In genomic region chr7:67924215-67924614, GRCm38 (mm10) we compare ENCODE assay signal across 23 mouse cellular contexts.
"Had no signal": no experiment of that assay in that cellular context is flagged by ENCODE, and none has a peak within 500 bp of the region (broad histone marks: within the 10 kb centered on the region; RNA-seq: fewer than 3 reads in every experiment).

No protein-coding gene starts in this region.

- H3K4me2 ChIP-seq: intestine, embryonic 15.5 days; kidney, embryonic 15.5 days; limb, embryonic 13.5 days; liver, embryonic 12.5 days; liver, embryonic 15.5 days; midbrain, embryonic 13.5 days; neural tube, embryonic 13.5 days had no signal

- ATAC-seq: intestine, embryonic 15.5 days; liver, embryonic 12.5 days; midbrain, embryonic 13.5 days; midbrain, embryonic 16.5 days had no signal

- H3K27me3 ChIP-seq: intestine, embryonic 15.5 days; limb, embryonic 13.5 days; liver, embryonic 12.5 days; midbrain, embryonic 13.5 days; neural tube, embryonic 13.5 days had no signal

- H3K9me3 ChIP-seq: intestine, embryonic 15.5 days; kidney, embryonic 15.5 days; limb, embryonic 13.5 days; liver, embryonic 12.5 days; liver, embryonic 15.5 days; midbrain, embryonic 10.5 days; midbrain, embryonic 13.5 days; neural tube, embryonic 13.5 days had no signal

- H3K27ac ChIP-seq: intestine, embryonic 15.5 days; kidney, embryonic 15.5 days; limb, embryonic 13.5 days; liver, embryonic 12.5 days; liver, embryonic 15.5 days; midbrain, embryonic 10.5 days; midbrain, embryonic 13.5 days; neural tube, embryonic 13.5 days had no signal

- H3K36me3 ChIP-seq: intestine, embryonic 15.5 days; kidney, embryonic 15.5 days; limb, embryonic 13.5 days; liver, embryonic 12.5 days; liver, embryonic 15.5 days; midbrain, embryonic 10.5 days; midbrain, embryonic 13.5 days; neural tube, embryonic 13.5 days had no signal

- H3K4me3 ChIP-seq: intestine, embryonic 15.5 days; kidney, embryonic 15.5 days; limb, embryonic 13.5 days; liver, embryonic 12.5 days; liver, embryonic 15.5 days; megakaryocyte, embryonic 14.5 days; midbrain, embryonic 10.5 days; midbrain, embryonic 13.5 days; myocyte; neural tube, embryonic 13.5 days had no signal

- H3K9ac ChIP-seq: intestine, embryonic 15.5 days; kidney, embryonic 15.5 days; limb, embryonic 13.5 days; liver, embryonic 12.5 days; liver, embryonic 15.5 days; midbrain, embryonic 13.5 days; neural tube, embryonic 13.5 days had no signal

- DNase-seq: kidney, adult 11 months; kidney, adult 8-10 months; kidney, postnatal 14 days; kidney, postnatal 4 days; layer of hippocampus, adult 9-11 months; liver; lung, adult 18-20 months; lung, postnatal 10 days; lung, postnatal 4 days; right cerebral cortex, postnatal 25 days; thymus, adult 18-20 months; thymus, postnatal 36 days had no signal

- H3K4me1 ChIP-seq: liver, embryonic 12.5 days; liver, embryonic 15.5 days; midbrain, embryonic 10.5 days; midbrain, embryonic 13.5 days had no signal
